Mouse (Mus musculus) T-helper 17 cell (primary cell): Measurements from ENCODE around the gene Qser1.
"Not testable (repeated sequence)": the region's sequence is repeated elsewhere in the genome, so short reads cannot be mapped to it uniquely, and the experiment has no call there.

Experiments used
- in situ Hi-C, 2 experiments: fragments of 300-600 bp; cut with MboI, MseI; formaldehyde crosslinking; loops; 1 replicate in 1 of 2; 2 replicates in 1 of 2; pipeline ENCODE4 v1.15.1; 2025; ENCODE audit warnings: high pct_unique_total_duplicates in 2 of 2

The Qser1 gene

GRCm38 (mm10) chr2:104818763-104819162 lies 2.2 kb upstream of the Qser1 start:
- in situ Hi-C loops: not testable (repeated sequence)

DNA sequence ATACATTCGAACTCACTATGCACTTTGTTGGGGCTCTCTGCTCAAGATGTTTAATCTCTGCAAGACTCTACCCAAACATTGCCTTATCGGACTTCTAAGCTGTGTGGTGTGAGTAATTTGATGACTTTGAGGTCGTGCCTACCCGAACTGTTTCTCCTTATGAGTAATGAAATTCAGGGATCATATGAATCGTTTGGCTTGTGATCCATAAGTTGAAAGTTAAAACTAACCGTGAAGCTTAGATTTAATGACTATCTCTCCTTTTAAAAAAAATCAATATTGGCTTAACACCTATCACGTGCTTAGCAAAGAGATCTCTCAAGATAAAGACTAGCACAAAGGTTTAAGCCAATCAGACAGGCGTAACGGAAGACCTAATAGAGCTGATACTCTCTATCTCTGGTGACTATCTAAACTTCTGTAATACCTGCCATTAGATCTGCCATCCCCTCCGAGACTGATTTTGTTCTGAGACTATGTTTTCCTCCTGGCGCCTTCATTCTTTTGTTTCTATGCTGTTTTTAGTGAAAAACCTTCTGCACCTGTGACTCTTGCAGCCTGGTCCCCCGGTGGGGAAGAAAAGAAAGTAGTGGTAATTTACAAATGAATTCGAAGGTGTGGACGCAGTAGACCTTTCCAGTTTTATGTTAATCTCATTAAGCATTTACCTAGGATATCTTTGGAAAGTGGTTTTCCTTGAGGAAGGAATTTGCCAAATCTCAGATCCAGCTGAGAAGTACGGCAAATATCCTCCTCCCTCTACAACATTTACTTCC lies 1.2 kb upstream of the Qser1 start:
- in situ Hi-C loops: no loop called here

GRCm38 (mm10) chr2:104816866-104817439 lies 393 bp upstream of the Qser1 start:
- in situ Hi-C loops: no loop called here

DNA sequence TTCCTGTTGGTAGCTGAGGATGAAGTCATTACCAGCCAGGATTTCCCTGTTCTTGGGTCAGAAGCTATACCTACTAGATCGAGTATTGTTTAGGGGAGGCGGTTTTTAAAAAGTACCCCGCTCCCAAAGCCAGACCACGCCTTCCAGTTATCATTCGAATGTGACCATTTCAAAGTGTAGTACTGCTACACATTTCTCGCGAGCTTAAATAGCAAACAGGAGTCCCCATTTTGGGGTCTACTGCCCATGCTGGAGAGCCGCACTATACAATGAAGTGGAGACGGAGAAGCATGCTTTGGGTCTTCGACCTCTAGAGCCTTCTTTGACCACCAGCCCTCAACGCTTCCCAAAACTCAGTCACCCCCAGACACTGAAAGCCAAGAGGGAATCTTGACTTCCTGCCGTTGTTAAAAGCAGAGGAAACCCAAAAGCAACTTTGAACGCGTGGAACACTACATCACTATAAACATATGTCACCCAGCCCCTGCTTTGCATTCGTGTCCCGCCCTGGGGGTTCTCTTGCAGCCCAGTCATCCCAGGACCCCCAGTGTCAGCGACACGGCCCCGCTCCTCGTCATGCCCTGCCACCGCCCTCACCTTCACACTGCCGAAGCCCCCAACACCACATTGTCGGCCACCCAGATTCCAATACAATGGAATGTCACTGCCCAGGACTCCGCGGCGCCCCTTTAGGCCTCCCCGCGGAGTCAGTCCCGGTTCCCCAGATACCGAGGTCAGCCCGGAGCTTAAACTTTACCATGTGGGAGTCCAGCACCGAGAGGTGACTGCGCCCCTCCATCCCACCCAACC lies 794 bp downstream of the Qser1 start:
- in situ Hi-C loops: no loop called here

DNA sequence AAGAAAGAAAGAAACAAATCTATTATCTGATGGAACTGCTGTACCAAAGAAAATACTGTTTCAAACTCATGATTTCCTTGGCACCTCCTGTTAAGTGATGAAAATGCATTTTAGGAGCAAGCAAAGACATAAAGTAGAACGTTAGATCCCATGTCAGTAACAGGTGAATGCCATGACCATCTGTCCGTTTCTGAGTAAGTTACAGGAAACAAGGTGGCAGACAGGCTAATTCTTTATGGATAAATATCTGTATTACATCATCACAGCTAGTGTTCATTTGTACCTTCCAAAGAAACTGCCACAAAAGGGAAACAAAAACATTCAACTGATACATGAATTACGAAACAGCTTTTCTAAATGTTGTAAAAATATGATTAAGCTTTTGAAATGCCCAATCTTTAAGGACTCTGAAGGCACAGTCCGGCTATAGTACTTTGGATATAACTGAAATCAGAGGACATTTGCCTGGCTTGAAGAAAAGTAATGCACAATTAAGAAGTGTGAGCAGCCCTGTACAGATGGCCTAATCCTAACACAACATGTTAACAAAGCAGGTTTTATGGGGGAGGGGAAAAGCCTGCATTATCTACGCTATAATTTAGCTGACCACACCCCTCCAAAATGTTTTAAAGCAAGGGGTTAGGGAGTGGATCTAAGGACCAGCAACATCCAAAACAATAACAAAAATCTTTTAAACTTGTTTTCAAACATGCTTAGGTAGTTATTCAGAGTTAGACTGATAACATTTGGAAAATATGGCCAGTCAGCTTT lies 2.2 kb downstream of the Qser1 start:
- in situ Hi-C loops: no loop called here

DNA sequence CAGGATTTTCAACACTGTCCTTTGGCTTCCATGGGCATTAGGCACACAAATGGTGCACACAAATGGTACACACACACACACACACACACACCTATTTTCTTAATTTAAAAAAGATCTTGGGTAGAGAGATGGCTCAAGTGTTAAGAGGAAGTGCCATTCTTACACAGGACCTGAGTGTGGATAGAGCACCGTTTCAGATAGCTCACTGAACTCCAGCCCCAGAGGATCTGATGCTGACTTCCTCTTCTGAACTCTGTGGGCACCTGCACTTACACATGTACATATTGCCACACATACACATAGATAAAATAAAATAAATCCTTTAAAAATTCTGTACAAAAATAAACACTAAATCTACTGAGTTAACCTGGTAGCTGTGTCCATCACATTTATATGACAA lies 11.1 kb downstream of the Qser1 start:
- in situ Hi-C loops: no loop called here

DNA sequence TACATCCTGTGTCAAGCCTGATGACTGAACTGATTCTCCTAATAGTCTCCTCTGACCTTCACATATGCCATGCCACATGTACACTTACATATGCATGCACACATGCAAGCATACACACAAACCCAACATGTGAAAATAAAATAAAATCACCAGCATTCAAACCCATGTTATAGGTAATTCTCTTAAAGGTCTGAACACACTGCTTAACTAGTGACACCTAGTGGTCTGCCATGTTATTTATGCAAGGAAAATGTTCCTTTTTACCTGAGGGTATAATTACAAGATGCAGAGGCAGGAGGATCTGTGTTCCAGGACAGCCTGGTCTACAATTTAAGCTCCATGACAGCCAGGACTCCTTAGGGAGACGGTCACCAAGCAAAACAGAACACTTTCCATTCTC lies 41.8 kb downstream of the Qser1 start:
- in situ Hi-C loops: loop anchor here in 1 of 2 experiments (5.0 kb wide), 1 partner anchor 57 kb away; the partner anchor contains the start of gene Pin1rt1

DNA sequence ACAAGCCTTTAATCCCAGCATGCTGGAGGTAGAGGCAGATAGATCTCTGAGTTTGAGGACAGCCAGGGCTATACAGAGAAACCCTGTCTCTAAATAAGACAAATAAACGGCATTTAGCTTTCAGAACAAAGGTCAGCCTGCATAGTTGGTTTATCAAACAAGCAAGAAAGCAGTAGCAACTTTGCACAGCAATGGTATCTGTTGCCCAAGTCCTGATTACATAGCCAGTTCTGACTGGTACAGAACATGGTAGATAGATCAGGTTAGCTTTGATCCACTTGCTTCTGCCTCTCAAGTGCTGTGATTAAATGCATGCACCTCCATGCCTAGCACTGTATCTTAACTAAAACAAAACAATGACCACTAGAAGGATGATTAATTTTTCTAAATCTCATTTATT lies 47.9 kb downstream of the Qser1 start:
- in situ Hi-C loops: no loop called here

DNA sequence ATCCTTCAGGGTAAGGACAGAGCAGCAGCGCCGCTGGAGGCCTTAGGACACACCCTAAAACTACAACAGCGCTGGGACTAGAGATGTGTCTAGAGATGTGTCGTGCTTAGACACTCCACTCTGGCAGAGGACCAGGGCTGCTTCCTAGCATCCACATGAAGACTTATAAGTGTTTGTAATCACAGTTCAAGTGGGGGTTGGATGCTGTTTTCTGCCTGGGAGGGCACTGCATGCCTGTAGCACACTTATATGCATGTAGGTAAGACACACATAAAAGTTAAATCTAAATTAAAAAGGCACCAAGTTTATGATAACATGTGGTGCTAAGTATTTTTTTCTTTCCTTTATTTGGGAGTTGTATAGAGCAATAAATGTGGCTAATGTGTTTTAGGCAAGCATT lies 52.5 kb downstream of the Qser1 start:
- in situ Hi-C loops: no loop called here

DNA sequence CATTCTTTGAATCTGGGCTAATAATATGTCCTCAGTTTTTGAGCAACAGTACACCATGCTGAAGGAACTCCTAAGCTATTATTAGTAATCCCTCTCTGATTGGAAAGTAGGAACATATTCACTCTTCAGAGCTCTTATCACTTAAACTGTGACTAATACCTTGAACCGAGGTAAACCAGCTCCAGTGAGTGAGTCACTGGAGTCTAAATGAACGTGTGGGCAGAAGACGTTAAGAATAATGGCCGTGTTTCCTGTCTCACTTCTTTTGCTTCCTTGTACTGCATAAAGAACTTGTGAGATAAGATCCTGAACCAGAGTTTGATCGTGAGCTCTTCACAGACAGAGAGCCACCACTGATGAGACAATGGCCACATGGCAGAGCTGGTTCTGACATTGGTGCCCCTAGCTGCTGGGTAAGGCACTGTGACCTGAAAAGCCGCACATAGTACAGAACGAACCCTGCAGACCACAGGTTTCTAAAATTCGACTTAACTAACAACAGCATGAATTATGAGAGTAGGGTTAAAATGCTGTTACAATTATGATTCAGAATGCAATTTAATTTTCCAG lies 53.3 kb downstream of the Qser1 start:
- in situ Hi-C loops: no loop called here

DNA sequence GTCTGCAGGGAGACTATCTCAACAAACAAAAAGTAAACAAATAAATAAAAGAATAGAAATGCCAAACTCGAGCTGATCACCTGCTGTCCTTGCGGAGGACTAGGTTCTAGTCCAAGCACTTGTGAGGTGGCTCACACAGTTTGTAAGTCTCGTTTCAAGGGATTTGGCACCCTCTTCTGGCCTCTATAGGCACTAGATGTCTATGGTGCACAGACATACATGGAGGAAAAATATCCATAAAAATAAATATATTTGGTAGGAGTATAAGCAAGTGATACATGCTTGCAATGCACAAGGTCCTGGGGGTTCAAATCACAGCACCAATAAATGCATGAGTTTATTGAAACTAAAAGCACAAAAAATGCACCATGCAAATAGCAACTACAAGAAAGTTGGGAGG lies 65.9 kb downstream of the Qser1 start:
- in situ Hi-C loops: loop anchor here in 1 of 2 experiments (5.0 kb wide), 1 partner anchor 63 kb away; no protein-coding TSS in a partner anchor

GRCm38 (mm10) chr2:104748652-104749183 lies 67.8 kb downstream of the Qser1 start:
- in situ Hi-C loops: no loop called here

DNA sequence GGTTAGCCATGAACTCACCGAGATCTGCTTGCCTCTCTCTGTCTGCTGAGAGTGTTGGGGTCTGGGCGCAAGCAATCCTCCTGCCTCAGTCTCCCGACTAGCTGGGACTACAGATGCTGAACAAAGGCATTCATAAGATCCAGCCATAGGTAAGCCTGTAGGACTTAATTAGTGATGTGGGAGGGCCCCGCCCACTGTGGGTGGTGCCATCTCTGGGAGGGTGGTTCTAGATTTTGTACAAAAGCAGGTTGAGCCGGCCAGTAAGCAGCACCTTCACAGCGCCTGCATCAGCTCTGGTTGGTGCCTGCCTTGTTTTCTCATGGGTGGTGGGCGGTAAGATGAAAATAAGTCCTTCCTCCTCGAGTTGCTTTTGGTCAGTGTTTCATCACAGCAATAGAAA lies 70.3 kb downstream of the Qser1 start:
- in situ Hi-C loops: no loop called here

- in situ Hi-C loops: no loop called here
Observed at GRCm38 (mm10) chr2:104743971-104744370, 72.6 kb downstream of the Qser1 start.

GRCm38 (mm10) chr2:104743160-104743559 lies 73.4 kb downstream of the Qser1 start:
- in situ Hi-C loops: no loop called here

DNA sequence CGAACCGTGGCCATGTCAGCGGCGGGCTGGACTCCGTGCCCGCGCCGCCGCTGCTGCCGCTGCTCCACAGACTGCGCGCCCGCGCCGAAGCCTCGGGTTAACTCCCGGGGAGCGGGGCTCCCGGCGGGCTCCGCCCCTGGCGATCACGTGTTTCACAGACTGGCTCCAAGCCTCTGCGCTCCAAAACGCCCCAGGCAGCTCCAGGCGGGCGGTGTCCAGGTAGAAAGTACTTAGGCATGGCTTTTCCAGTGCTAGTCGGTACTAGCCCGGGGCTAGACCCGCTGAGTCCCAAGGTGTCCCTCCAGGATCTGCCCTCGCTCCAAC lies 73.9 kb downstream of the Qser1 start, which contains the start of gene Depdc7:
Depdc7 (minus strand) TSS at position 138 of the 324 bp plus-strand sequence.
- in situ Hi-C loops: no loop called here

DNA sequence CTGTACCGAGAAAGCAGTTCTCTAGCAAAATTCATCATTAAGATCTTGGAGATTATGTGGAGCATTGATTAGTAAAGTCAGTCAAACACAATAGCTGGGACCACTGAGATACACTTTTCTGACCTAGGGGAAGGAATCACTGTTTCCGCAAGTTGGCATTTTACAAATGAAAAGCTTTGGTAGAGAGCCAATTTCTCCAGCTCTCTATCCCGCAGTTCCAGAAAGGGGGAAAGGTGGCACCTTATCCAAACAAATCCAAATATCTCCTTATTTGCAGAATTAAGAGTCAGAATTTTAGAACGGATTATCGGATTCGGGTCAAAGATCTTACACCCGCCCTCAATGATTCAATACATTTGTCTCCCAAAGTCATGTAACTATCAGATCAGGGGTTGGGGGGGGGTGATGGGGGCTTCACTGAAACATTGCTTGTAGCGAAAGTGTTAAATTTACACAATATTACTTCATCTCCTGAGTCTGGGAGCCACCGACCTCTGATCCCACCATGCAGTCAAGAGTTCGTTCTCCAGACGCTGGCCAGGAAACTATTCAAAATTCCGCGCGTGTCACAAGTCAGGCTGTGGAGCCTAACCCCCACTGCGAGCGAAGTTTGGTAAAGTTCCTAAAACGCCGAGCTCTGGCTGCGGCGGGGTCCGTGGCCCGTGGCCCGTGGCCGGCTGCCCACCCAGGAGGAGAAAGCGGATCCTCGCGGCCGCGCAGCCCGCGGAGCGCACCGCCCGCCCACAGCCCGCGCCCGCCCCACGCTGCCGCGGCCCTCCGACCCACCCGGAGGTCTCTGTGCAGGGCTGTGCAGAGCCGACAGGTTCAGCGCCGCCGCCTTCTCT lies 74.4 kb downstream of the Qser1 start:
- in situ Hi-C loops: no loop called here

DNA sequence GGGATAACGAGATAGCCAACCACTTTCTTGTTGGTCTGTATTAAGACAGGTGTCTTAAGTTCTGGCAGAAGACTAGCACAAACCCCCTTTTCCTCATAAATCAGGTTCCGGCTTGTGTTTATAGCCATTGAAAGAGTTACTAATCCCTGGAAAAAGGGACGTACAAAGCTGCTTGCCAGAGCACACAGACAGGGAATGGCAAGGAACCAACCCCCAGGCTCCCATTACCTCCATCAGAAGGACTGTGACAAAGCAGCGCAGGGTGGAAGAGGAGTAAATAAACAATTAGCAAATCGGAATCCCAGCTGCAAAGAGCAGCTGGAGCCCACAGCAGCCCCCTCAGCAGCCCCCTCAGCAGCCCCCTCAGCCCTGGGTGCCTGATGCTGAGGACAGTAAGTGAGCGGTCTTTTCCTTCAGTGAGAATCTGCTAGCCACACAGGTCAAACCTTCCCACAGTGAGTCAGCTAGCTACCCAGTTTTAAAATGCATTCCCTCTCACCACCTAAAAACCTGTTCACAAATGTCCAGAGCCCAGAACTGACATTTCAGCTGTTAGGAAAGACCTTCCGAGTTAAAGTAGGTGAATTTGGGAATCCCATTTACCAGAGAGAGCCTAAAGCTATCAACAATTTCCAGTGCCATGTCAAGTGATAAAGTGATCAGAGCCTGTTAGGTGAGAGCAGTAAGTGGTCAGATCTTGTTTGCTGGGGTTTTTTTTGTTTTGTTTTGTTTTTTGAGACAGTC lies 75.4 kb downstream of the Qser1 start:
- in situ Hi-C loops: no loop called here

GRCm38 (mm10) chr2:104740248-104740949 lies 76.2 kb downstream of the Qser1 start:
- in situ Hi-C loops: no loop called here
